Mouse (Mus musculus) ES-E14 (cell line): ENCODE measurements around the gene Gm7347. TPM values are rescaled to one million over a fixed set of nuclear protein-coding genes. Genes with fewer than 3 reads are reported as not detected.
"Not testable (repeated sequence)": the region's sequence is repeated elsewhere in the genome, so short reads cannot be mapped to it uniquely, and the experiment has no call there.

ENCODE experiments used
- DNase-seq: peaks from one replicate; pipeline ENCODE4 v3.0.0-alpha.2; 2013; ENCODE audit warnings: low read depth, low spot score
- H3K27ac ChIP-seq: 2 replicates; pipeline ENCODE4 v1.5.1; 2012; ENCODE audit warnings: low read depth, mild to moderate bottlenecking, low read length, moderate library complexity, mixed read lengths; ENCODE audit not compliant: poor library complexity, insufficient read depth, severe bottlenecking
- H3K36me3 ChIP-seq: 2 replicates; pipeline ENCODE4 v1.6.1; 2012; ENCODE audit warnings: mild to moderate bottlenecking, low read length, moderate library complexity, mixed read lengths; ENCODE audit not compliant: control insufficient read depth, poor library complexity, insufficient read depth, severe bottlenecking
- H3K4me1 ChIP-seq, 2 experiments: fragments of 150-350 bp in 1 of 2; sonication (generic) in 1 of 2; 2 replicates each; pipeline ENCODE4 v1.6.1; 2012; ENCODE audit warnings: low read length in 2 of 2, mild to moderate bottlenecking in 1 of 2, mixed read lengths in 1 of 2; ENCODE audit not compliant: control insufficient read depth in 2 of 2, insufficient read depth in 2 of 2, poor library complexity in 1 of 2
- H3K4me3 ChIP-seq, 2 experiments: fragments of 150-350 bp in 1 of 2; sonication (generic) in 1 of 2; 2 replicates each; pipeline ENCODE4 v1.5.1; 2012; ENCODE audit warnings: low read length in 2 of 2, low read depth in 1 of 2, mild to moderate bottlenecking in 1 of 2, mixed read lengths in 1 of 2; ENCODE audit not compliant: insufficient read depth in 1 of 2, poor library complexity in 1 of 2, severe bottlenecking in 1 of 2
- H3K9ac ChIP-seq: 2 replicates; pipeline ENCODE4 v1.6.1; 2012; ENCODE audit warnings: low read depth, mild to moderate bottlenecking, low read length, mixed read lengths; ENCODE audit not compliant: poor library complexity, insufficient read depth, severe bottlenecking
- H3K9me3 ChIP-seq: fragments of 150-350 bp; sonication (generic); 2 replicates; pipeline ENCODE4 v1.6.1; 2012; ENCODE audit warnings: low read depth, mild to moderate bottlenecking, low read length; ENCODE audit not compliant: control insufficient read depth, insufficient read depth
- CHD2 ChIP-seq: IDR thresholded peaks from 2 replicates; pipeline ENCODE4 v1.6.1; 2014; ENCODE audit warnings: mild to moderate bottlenecking, low read depth, low read length, inconsistent platforms
- HCFC1 ChIP-seq: IDR thresholded peaks from 2 replicates; pipeline ENCODE4 v1.6.1; 2012; ENCODE audit warnings: low read length, inconsistent platforms, borderline replicate concordance; ENCODE audit not compliant: insufficient read depth
- ZC3H11A ChIP-seq: IDR thresholded peaks from 2 replicates; pipeline ENCODE4 v1.6.1; 2012; ENCODE audit warnings: low read depth, mild to moderate bottlenecking, inconsistent platforms, low read length, borderline replicate concordance
- in situ Hi-C, 2 experiments: fragments of 600-800 bp; cut with MboI; formaldehyde crosslinking; loops; one replicate each; pipeline ENCODE4 v1.15.1; 2025; ENCODE audit warnings: low sequenced_read_pairs in 2 of 2, inconsistent platforms in 1 of 2; ENCODE audit not compliant: unreplicated experiment in 2 of 2
- total RNA-seq: library from RNA; depleted of rRNA; stranded (reverse); fragments of 300-350 nt; gene quantifications from 2 replicates; pipeline ENCODE4 v1.2.3, GENCODE M21; 2012; rRNA removed

Gene Gm7347
- total RNA-seq, 1 experiment = not detected

DNA sequence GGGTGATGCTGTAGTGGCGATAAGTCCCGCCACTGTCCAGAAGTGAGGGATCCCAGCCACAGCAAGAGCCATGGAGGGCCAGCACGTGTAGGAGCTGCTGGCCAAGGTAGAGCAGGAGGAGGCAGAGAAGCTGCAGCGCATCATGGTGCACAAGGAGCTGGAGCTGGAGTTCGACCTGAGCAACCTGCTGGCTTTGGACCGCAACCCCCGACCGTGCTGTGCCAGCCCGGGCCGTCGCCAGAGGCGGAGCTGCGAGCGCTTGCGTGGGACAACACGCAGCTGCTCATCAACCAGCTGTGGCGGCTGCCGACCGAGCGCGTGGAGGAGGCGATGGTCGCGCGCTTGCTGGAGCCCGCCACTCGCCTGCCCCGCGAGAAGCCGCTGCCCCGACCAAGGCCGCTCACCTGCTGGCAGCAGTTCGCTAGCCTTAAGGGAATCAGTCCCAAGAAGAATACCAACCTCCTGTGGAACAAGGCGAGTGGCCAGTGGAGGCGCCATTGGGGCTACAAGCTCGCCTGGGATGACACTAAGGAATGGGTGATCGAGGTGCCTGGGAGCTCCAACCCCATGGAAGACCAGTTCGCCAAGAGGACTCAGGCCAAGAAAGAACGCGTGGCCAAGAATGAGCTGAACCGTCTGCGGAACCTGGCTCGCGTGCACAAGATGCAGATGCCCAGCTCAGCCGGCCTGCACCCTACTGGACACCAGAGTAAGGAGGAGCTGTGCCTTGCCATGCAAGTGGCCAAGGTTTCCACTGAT, 51.3 kb downstream of the Gm7347 start:
- H3K9me3 ChIP-seq, H3K36me3 ChIP-seq, in situ Hi-C loops, H3K27ac ChIP-seq, H3K4me1 ChIP-seq: not testable (repeated sequence)
- peak; percentile 78 for DNase-seq
- Histone ChIP-seq H3K4me3 (peak overlapping the region; percentile 32 to 40), H3K9ac (0 out of 2 replicates have a peak overlapping the region, but pooled peaks have one; percentile 0)
- TF ChIP-seq HCFC1 = 0 out of 2 replicates have a peak, but pooled peaks have one; percentile 59
- 0 out of 2 replicates have a peak, but pooled peaks have one; percentile 29 for TF ChIP-seq CHD2
- peak; percentile 18; the same call in 1 of the 2 replicates for TF ChIP-seq ZC3H11A

GRCm38 (mm10) chr5:26004698-26005097, 53.7 kb downstream of the Gm7347 start, which contains the start of gene Gm1979:
Gene Gm1979, minus strand, starts transcription at chr5:26004798.
- H3K9ac ChIP-seq, H3K4me3 ChIP-seq, H3K36me3 ChIP-seq, H3K9me3 ChIP-seq, in situ Hi-C loops, DNase-seq, H3K27ac ChIP-seq, H3K4me1 ChIP-seq: not testable (repeated sequence)

Other genes with a start within 250 kb of the Gm7347 start
- gene Gm21663, start 116.2 kb downstream of the Gm7347 start, total RNA-seq = not detected in 2 replicates
- gene Gm21671, start 104.2 kb downstream of the Gm7347 start, total RNA-seq = not detected in 2 replicates
- not detected in 2 replicates for gene Gm21680, start 85.9 kb downstream of the Gm7347 start, total RNA-seq
- gene Gm21698, start 69.9 kb downstream of the Gm7347 start, total RNA-seq = 0.21 TPM in 1 of 2 replicates, not detected in the other
- not detected in 2 replicates for gene Gm1979, start 53.8 kb downstream of the Gm7347 start, total RNA-seq
- not detected in 2 replicates for gene Gm5862, start 35.7 kb downstream of the Gm7347 start, total RNA-seq
- not detected in 2 replicates for gene Speer4a, start 19.0 kb downstream of the Gm7347 start, total RNA-seq
- gene Gm10471, start 30.7 kb upstream of the Gm7347 start, total RNA-seq = not detected in 2 replicates
- 0.09 TPM in 1 of 2 replicates, not detected in the other for gene 5031410I06Rik, start 46.8 kb upstream of the Gm7347 start, total RNA-seq
- not detected in 2 replicates for gene Gm10220, start 62.8 kb upstream of the Gm7347 start, total RNA-seq
- gene Gm7361, start 199.1 kb upstream of the Gm7347 start, total RNA-seq = not detected in 2 replicates